Mouse (Mus musculus) subcutaneous adipose tissue, adult 2 months (tissue): ENCODE results near the gene Vkorc1l1. TPM values are rescaled to one million over a fixed set of nuclear protein-coding genes. Genes with fewer than 3 reads are reported as not detected.

Source experiments
- polyA plus RNA-seq: library from polyadenylated mRNA; depleted of rRNA; stranded (reverse); fragments of >200 nt; gene quantifications from 2 replicates; pipeline ENCODE4 v1.2.3, GENCODE M21; 2012; ENCODE audit warnings: low replicate concordance; rRNA removed

Gene Vkorc1l1
- 31.3 and 47.5 TPM in 2 replicates for polyA plus RNA-seq

DNA sequence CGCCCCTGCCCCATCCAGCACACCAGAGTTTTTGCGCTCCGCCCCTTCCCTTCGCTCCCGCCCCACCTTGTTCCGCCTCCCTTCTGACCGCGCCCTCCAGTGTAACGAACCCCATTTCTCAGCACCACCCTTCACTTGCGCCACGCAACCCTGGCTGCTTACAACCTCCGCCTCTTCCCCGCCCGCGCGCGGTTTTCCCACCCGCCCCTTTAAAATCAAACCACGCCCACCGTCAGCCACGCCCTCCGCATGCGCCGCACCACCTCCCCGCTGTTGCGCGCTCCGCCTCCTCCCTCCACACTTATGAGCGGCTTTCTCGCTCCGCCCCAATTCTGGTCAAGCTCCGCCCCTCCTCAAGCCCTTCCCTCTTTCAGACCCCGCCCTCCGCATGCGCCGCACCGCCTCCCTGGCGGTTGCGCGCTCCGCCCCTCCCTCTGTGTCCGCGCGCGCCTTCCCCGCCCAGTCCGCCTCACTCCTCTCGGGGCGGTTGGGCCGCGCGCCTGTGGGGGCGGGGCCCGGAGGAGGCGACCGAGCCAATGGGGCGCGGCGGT, at the start of gene Vkorc1l1:
Vkorc1l1 (plus strand) TSS at position 476 of the 551 bp plus-strand sequence.

DNA sequence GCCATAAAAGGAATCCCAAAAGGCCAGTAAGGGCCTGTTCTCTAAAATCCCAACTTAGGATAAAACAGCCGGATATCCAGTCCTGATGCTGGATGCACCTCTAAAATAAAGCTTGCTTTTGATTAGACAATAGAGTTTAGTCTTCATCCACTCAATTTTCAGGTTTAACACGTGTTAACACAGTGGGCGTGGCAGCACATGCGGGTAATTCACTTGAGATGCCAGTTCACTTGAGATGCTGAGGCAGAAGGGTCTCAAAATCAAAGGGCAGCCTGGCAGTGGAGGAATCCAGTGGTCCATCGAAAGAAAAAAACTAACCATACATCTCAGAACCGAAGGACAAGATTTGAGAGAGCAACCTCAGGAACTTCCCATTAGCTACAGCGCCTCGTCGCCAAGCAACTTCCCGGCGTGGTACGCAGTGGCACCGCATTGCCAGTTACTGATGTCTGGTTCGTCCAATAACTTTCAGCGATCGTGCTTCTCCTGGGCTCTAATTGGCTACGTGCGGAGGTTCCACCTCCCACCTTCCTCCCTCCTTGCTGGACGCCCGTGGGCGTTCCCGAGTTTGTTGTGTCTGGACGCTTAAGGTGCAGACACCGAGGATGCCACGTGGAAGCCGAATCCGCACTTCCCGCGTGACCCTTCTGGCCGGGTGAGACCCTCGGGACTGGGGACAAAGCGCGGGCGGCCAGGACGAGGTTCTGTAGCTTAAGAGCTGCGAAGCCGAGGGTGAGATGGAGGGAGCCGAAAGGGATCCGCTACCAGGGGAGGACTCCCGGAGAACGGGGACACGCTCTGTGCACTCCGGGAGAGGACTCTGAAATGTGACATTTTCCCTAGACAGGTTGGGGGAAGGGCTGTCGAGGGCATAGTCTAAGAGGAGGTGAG, 46.3 kb upstream of the Vkorc1l1 start, which contains the start of gene Zbed5:
Zbed5 (plus strand) TSS at position 526 of the 891 bp plus-strand sequence.

DNA sequence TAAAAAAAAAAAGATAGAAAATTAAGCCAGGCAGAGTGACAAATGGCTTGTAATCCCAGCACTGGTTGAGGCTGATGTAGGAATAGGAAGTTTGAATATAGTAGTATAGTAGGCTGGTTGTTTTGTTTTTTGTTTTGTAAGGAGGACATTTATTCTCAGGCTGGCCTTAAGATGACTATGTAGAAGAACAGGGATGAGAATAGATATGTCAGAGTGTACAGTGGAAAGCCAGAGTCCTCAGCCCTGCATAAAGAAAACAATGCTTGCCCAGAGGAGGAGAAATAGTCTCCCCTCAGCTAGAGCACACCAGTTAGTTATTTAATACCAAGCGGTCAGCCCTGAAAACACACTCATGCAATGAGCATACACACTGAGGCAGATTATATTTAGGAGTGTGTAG, 43.3 kb upstream of the Vkorc1l1 start, which contains the start of gene Phkg1:
Phkg1 (minus strand) TSS at position 101 of the 400 bp plus-strand sequence.

DNA sequence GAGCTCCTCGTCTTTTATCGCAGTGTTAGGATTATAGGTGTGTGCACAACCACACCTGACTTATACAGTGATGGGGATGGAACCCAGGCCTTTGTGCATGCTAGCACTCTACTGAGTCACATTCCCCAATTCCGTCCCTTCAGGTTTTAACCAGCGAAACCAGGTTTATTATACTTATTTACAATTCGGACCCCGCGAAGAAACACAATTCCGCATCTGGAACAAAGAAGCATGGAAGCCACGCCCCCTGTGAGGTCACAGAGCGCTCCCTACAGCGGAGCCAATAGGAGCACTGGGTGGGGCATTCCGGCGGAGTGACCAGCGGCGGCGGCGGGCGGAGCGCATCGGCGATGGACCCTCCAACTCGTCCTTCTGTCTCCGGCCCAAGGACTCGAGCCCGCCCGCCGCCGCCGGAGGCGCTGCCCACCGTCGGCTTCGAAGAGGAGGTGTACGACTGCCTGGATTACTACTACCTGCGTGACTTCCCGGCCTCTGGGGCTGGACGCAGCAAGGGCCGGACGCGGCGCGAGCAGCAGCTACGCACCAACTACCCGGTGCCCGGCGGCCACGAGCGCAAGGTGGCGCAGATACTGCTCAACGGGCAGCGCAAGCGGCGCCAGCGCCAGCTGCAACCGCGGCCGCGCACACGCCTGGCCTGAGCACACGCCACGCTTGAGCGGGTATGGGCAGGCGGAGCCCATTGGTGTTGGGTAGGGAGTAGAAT, 33.4 kb upstream of the Vkorc1l1 start, which contains the start of gene Nupr1l:
Nupr1l (plus strand) TSS at position 299 of the 724 bp plus-strand sequence.

DNA sequence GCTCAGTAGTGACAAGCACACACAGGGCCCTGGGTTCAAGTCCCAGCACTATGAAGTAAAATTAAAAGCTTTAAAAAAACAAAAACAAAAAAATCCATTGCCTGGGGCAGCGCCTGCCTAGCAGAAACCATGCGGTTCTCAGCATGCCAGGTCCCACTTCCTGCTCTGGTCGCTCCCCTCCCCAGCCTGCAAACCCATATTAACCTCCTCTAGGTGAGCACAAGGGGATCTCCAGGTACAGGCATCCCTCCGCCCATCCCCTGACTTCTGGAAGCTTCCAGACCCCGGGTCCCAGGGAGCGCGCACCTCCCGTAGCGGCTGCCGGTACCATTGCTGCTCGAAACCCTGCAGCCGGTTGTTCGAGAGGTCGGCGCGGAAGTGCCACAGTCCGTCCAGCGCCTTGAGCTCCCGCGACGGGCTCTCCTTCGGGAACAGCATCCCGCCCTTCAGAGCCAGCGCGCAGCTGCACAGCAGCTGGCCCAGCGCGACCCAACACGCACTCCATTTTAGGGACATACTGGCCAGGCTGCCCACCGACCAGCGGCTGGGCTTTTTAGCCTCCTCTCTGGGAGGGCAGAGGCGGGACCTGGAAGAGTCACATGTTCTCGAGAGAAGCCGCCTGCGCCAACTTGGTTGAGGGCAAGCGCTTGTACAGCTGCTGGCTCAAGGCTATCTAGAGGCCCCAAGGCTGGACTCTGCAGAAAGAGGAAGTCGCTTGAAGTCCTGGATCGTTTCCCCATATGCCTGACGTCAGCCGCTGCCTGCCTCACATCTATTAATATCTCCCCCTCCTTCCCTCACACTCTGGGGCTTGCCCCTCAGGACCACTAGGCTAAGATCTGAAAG, 60.8 kb downstream of the Vkorc1l1 start, which contains the start of gene Gusb:
Gusb (minus strand) TSS at position 749 of the 846 bp plus-strand sequence.

DNA sequence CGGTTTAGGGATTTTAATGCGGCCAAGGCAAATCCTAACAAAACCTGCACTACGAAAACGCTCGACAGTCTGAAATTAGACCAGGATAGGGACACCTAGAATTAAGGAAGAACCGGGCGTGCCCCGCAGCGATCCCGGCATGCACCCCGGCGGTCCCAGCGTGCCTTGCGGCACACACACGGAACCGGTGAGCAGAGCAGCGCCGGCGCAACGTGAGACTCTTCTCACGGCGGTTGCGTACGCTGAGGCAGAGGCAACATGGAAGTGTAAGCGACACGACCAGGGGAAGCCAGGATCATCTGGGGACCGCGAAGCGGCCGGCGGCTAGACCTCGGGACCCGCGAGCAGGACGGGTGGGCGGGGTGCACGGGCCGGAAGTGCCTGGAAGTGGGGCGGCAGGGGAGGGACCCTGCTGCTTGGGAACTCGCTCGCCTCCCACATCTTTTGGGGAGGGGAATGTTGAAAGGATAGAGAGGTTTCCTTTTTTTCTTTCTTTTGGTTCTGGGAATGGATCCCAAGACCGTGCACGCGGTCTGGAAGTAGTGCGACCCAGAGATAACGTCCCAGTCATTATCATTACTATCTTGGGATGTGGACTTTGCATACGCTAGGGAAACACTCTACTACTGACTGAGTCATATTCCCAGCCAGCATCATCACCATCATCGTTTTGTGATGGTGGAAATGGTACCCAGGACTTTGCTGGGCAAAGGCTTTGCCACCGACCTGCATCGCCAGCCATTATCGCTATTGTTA, 87.5 kb downstream of the Vkorc1l1 start, which contains the start of the genes Asl and Crcp:
Asl (minus strand) TSS at position 106 of the 756 bp plus-strand sequence.
Crcp (plus strand) TSS at position 149 of the 756 bp plus-strand sequence.

Other genes with a start within 250 kb of the Vkorc1l1 start
- 0.08 TPM in 1 of 2 replicates, not detected in the other for gene Sept14, start 233.5 kb upstream of the Vkorc1l1 start, polyA plus RNA-seq
- 77.7 and 82.6 TPM in 2 replicates for gene Mrps17, start 226.5 kb upstream of the Vkorc1l1 start, polyA plus RNA-seq
- 69.3 and 71.8 TPM in 2 replicates for gene Nipsnap2, start 216.9 kb upstream of the Vkorc1l1 start, polyA plus RNA-seq
- 34.1 and 50.3 TPM in 2 replicates for gene Psph, start 154.5 kb upstream of the Vkorc1l1 start, polyA plus RNA-seq
- 32.7 and 39.2 TPM in 2 replicates for gene Sumf2, start 95.0 kb upstream of the Vkorc1l1 start, polyA plus RNA-seq
- 849 and 1,319 TPM in 2 replicates for gene Chchd2, start 54.5 kb upstream of the Vkorc1l1 start, polyA plus RNA-seq
- gene Zbed5, start 46.2 kb upstream of the Vkorc1l1 start, polyA plus RNA-seq: 1.2 and 5.0 TPM in 2 replicates
- 10.4 and 17.3 TPM in 2 replicates for gene Phkg1, start 43.4 kb upstream of the Vkorc1l1 start, polyA plus RNA-seq
- gene Nupr1l, start 33.4 kb upstream of the Vkorc1l1 start, polyA plus RNA-seq: 5.1 TPM in 2 replicates
- 76.8 and 79.5 TPM in 2 replicates for gene Gusb, start 61.1 kb downstream of the Vkorc1l1 start, polyA plus RNA-seq
- 37.0 and 57.9 TPM in 2 replicates for gene Asl, start 87.3 kb downstream of the Vkorc1l1 start, polyA plus RNA-seq
- gene Crcp, start 87.3 kb downstream of the Vkorc1l1 start, polyA plus RNA-seq: 14.3 and 16.6 TPM in 2 replicates
- gene Tpst1, start 131.4 kb downstream of the Vkorc1l1 start, polyA plus RNA-seq: 36.5 and 54.9 TPM in 2 replicates
- gene Kctd7, start 202.9 kb downstream of the Vkorc1l1 start, polyA plus RNA-seq: 5.2 and 5.5 TPM in 2 replicates
- gene Rabgef1, start 229.8 kb downstream of the Vkorc1l1 start, polyA plus RNA-seq: 19.3 and 23.3 TPM in 2 replicates